Mouse (Mus musculus) CH12.LX (cell line): ENCODE data around the gene Rad9a.

Experiments
- CHD2 ChIP-seq: IDR thresholded peaks from 2 replicates; pipeline ENCODE4 v1.6.1; 2011; ENCODE audit warnings: low read length, improper control_type of control experiment
- CTCF ChIP-seq, 2 experiments: IDR thresholded peaks in 1 of 2; conservative IDR thresholded peaks in 1 of 2; 2 replicates each; pipeline ENCODE4 v1.5.1; 2011 to 2012; ENCODE audit warnings: low read depth in 2 of 2, low read length in 2 of 2, improper control_type of control experiment in 1 of 2, inconsistent platforms in 1 of 2, mild to moderate bottlenecking in 1 of 2, moderate library complexity in 1 of 2
- POLR2A ChIP-seq: IDR thresholded peaks from 2 replicates; pipeline ENCODE4 v1.6.1; 2011; ENCODE audit warnings: low read depth, mild to moderate bottlenecking, improper control_type of control experiment, low read length

- no peak for TF ChIP-seq CTCF (conservative IDR thresholded peaks at IDR 0.05 in 1 of 2, IDR thresholded peaks at IDR 0.05 in 1 of 2; ENCODE audit: low read depth in 2 of 2, low read length in 2 of 2)
- no peak for TF ChIP-seq POLR2A
- no peak for TF ChIP-seq CHD2
Observed at GRCm38 (mm10) chr19:4203604-4204326, 2.3 kb upstream of the Rad9a start.
